Mouse (Mus musculus): ENCODE measurements at regions not wholly inside any gene's neighbourhood (a gene's known extent, or its start where the extent isn't known, plus 50 kb on each side); places are given as distances from the start of the nearest gene placed in this dataset.
A peak's percentile ranks its signal among the peaks of the same experiment; 100 is the strongest.

- no peak for DNase-seq (ENCODE audit: extremely low spot score in 1 of 2, low spot score in 2 of 2)
- Histone ChIP-seq H3K27ac (no peak overlapping the region), H3K4me3 (no peak overlapping the region)
- intact Hi-C loops (cut with DNase I): no loop called here
- no peak for TF ChIP-seq CTCF (IDR thresholded peaks at IDR 0.05)
These were observed 187.3 kb downstream of the Ostf1 start for GRCm38 (mm10) chr19:18444324-18444723.

GRCm38 (mm10) chr19:18436351-18436750 is 195.3 kb downstream of the Ostf1 start:
- TF ChIP-seq CTCF (IDR thresholded peaks at IDR 0.05): no peak
- no peak overlapping the region for H3K4me3 ChIP-seq
- intact Hi-C loops (cut with DNase I): loop anchor here (10.0 kb wide), 1 partner anchor 412 kb away; no protein-coding TSS in a partner anchor
- DNase-seq (ENCODE audit: extremely low spot score in 1 of 2, low spot score in 2 of 2): no peak
- no peak overlapping the region; the same call in 1 of the 2 replicates for H3K27ac ChIP-seq

GRCm38 (mm10) chr19:18420381-18420785 is 211.2 kb downstream of the Ostf1 start:
- H3K4me3 ChIP-seq: no peak overlapping the region
- H3K27ac ChIP-seq: no peak overlapping the region
- no peak for DNase-seq (ENCODE audit: extremely low spot score in 1 of 2, low spot score in 2 of 2)
- TF ChIP-seq CTCF (IDR thresholded peaks at IDR 0.05): no peak
- intact Hi-C loops (cut with DNase I): no loop called here

GRCm38 (mm10) chr19:18418548-18418947 is 213.1 kb downstream of the Ostf1 start:
- TF ChIP-seq CTCF (IDR thresholded peaks at IDR 0.05): no peak
- H3K27ac ChIP-seq: no peak overlapping the region
- DNase-seq (ENCODE audit: extremely low spot score in 1 of 2, low spot score in 2 of 2): no peak
- H3K4me3 ChIP-seq: no peak overlapping the region
- intact Hi-C loops (cut with DNase I): no loop called here

DNA sequence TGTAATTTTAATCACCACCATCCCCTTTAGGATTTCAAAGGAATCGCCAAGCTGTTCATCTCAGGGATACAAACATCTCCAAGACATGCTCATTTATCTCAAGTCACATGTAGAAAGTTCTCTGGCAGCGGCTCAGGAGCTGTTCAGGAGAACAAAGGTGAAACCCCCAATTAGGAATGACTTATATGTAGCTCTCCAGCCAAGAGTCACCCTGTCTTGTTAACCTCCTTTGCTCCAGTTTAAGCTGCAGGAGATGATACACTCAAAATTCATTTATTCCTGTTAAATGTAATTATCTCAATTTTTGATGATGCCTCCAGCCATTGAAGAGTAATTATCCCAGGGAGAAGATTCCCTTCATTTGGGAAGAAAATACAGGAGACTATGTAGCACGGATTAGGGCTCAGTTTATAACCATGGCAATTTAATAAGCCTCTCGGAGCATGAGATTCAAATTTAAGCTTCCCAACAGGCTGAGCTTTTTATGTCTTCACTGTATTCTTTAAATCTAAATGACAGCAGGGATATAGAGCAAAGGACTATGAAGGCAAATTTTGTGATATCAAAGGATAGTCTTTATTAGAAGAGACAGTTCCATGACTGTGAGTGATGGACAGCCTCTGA is 254.0 kb downstream of the Ostf1 start:
- DNase-seq (ENCODE audit: extremely low spot score in 1 of 2, low spot score in 2 of 2): no peak
- intact Hi-C loops (cut with DNase I): no loop called here
- no peak overlapping the region for H3K27ac ChIP-seq
- no peak for TF ChIP-seq CTCF (IDR thresholded peaks at IDR 0.05)
- H3K4me3 ChIP-seq: no peak overlapping the region

GRCm38 (mm10) chr19:18368612-18369011 is 263.0 kb downstream of the Ostf1 start:
- DNase-seq (ENCODE audit: extremely low spot score in 1 of 2, low spot score in 2 of 2): no peak
- TF ChIP-seq CTCF (IDR thresholded peaks at IDR 0.05): no peak
- Histone ChIP-seq H3K27ac (no peak overlapping the region), H3K4me3 (no peak overlapping the region)
- intact Hi-C loops (cut with DNase I): no loop called here

- TF ChIP-seq CTCF (IDR thresholded peaks at IDR 0.05): no peak
- Histone ChIP-seq H3K4me3 (no peak overlapping the region), H3K27ac (no peak overlapping the region)
- intact Hi-C loops (cut with DNase I): no loop called here
- no peak for DNase-seq (ENCODE audit: extremely low spot score in 1 of 2, low spot score in 2 of 2)
These were observed 277.7 kb downstream of the Ostf1 start for GRCm38 (mm10) chr19:18353960-18354359.

GRCm38 (mm10) chr19:18345735-18346134 is 285.9 kb downstream of the Ostf1 start:
- H3K27ac ChIP-seq: no peak overlapping the region
- intact Hi-C loops (cut with DNase I): no loop called here
- TF ChIP-seq CTCF (IDR thresholded peaks at IDR 0.05): no peak
- H3K4me3 ChIP-seq: no peak overlapping the region
- DNase-seq (ENCODE audit: extremely low spot score in 1 of 2, low spot score in 2 of 2): no peak

- no peak for TF ChIP-seq CTCF (IDR thresholded peaks at IDR 0.05)
- no peak overlapping the region for H3K27ac ChIP-seq
- no peak for DNase-seq (ENCODE audit: extremely low spot score in 1 of 2, low spot score in 2 of 2)
- intact Hi-C loops (cut with DNase I): no loop called here
- no peak overlapping the region for H3K4me3 ChIP-seq
These were observed 288.0 kb downstream of the Ostf1 start for GRCm38 (mm10) chr19:18343647-18344046.

DNA sequence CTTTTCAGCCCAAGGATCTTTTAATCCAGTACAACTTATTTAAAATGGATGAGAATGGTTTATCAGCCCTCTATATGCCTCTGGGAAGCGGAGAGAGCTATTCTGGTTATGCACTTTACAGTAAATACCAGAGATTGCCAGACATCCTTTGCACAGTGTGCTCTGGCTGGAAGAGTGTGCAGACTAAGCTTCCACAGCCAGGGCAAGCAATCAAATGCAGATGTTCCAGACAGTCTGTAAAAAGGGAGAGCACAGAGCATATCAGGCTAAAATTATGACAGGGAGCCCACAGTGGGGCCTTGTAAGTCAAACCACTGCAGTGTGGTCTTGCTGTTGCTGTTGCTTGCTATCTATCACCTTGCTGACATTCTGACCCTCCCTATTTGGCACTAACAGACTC is 288.6 kb downstream of the Ostf1 start:
- H3K4me3 ChIP-seq: no peak overlapping the region
- DNase-seq (ENCODE audit: extremely low spot score in 1 of 2, low spot score in 2 of 2): no peak
- TF ChIP-seq CTCF (IDR thresholded peaks at IDR 0.05): no peak
- no peak overlapping the region for H3K27ac ChIP-seq
- intact Hi-C loops (cut with DNase I): no loop called here

DNA sequence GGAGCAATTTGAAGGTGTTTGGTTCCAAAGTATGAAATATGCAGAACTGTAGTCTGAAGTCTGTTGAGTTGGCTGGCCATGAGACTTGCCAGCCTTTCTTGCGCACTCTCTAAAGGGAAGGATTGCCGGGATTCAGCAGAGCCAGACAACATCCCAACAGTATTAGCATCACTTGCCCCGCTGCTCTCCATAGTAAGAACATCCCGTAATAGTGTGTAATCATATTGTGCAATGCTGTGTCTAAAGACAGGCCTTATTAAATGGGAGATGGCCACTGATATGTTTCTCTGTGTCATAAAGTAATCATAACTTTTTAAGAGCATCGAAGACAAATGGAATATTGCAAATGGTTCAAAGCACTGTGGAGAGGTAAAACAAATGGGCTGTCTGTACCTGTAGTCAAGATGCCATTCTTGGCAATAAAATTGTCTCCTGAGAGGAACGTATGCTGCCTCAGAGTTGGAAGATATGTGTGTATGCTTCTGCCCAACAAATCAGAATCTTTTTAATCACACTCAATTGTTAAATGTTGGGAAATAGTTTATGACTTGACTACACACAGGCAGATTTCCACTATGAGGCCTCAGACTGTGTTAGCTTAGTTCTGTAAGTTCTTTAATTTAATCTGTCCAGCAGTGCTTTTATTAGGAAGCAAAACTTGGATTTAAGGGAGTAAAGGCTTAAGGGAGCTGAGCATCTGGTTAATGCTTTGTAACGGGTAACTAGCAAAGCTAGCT is 293.6 kb downstream of the Ostf1 start:
- H3K4me3 ChIP-seq: no peak overlapping the region
- no peak for DNase-seq (ENCODE audit: extremely low spot score in 1 of 2, low spot score in 2 of 2)
- no peak for TF ChIP-seq CTCF (IDR thresholded peaks at IDR 0.05)
- H3K27ac ChIP-seq: no peak overlapping the region
- intact Hi-C loops (cut with DNase I): no loop called here

GRCm38 (mm10) chr19:18336637-18337036 is 295.0 kb downstream of the Ostf1 start:
- Histone ChIP-seq H3K4me3 (no peak overlapping the region), H3K27ac (no peak overlapping the region)
- TF ChIP-seq CTCF (IDR thresholded peaks at IDR 0.05): no peak
- no peak for DNase-seq (ENCODE audit: extremely low spot score in 1 of 2, low spot score in 2 of 2)
- intact Hi-C loops (cut with DNase I): no loop called here

DNA sequence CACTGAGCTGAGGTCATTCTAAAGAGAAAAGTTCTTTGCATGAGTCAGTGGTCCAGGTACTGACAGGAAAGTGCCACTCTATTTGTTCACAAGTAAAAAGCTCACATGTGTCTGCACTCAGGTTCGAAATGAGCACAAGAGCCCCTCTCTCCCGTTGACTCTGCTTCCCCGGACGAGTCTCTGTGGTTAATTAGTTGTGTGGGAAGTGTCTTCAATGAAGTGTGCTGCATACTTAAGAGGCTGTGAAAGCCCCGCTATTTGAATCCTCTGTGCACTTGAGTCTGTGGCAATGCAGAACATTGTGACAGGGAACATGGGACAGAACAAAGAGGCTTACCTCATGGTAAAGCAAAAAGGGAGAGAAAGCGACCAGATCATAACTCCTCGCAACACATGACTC is 297.0 kb downstream of the Ostf1 start:
- H3K27ac ChIP-seq: no peak overlapping the region
- H3K4me3 ChIP-seq: no peak overlapping the region
- TF ChIP-seq CTCF (IDR thresholded peaks at IDR 0.05): no peak
- intact Hi-C loops (cut with DNase I): no loop called here
- peak in 1 of 2 experiments; percentile 14 for DNase-seq (ENCODE audit: extremely low spot score in 1 of 2, low spot score in 2 of 2)
